Mouse (Mus musculus) CD8-positive naive resting alpha-beta T cell, adult 2 months (primary cell): ENCODE measurements at regions not wholly inside any gene's neighbourhood (a gene's known extent, or its start where the extent isn't known, plus 50 kb on each side); places are given as distances from the start of the nearest gene placed in this dataset.

Experiments
- DNase-seq, 2 experiments: peaks; one replicate each; pipeline ENCODE4 v3.0.0; 2022; ENCODE audit warnings: low read depth in 2 of 2, low spot score in 2 of 2

DNA sequence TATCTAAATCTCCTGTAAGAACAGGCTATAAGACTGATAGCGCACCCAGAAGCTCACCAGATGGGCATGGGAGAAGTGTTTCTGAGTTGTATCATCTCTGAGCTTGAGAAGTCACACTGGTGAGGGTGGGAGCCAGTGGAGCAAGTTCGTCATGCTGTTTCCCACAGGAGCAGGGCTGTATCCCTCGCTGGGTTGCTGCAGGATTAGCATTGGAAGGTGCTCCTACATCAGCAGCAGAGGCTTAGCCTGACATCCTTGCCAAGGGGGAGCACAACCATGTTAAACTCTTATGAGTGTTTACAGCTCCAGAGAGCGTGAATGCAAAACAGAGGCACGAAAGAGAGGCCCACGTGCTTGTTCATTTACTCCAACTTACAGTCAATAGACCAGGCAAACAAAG, 395.4 kb upstream of the Atp11b start:
- DNase-seq = no peak

DNA sequence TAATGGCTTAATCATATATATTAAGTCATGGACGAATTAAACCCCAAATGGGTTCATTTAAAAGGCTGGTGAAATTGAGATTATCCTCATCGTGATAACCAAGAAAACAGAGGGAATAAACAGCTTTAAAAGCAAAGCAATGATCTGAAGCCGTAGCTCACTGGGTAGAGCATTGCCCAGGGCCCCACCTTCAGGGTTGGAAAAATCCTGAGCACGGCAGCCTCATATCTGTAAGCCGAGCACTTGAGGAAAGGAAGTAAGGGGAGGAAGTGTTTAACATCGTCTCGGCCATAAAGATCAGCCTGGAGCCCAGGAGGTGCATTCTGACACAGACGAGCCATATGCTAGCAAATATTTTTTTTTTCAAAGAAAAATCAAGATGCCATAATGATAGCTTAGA, 394.6 kb upstream of the Atp11b start:
- DNase-seq = no peak

DNA sequence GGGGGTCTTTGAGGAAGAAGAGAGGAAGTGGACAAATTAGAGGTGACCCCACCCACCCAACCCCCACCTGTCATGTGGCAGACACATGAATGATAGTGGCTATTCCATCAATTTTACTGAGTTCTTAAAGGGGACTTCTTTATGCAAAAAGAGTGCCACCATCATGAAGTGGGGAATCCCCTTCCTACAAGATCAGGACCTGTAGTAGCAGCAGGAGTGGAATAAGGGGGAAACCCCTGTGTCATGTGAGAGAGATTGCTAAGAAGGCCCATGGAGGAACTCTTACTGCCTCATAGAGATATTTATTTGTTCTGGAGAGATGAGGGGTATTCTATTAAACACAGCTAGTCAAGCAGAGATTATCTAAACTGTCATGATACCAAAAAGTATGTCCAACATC, 393.4 kb upstream of the Atp11b start:
- DNase-seq = no peak

DNA sequence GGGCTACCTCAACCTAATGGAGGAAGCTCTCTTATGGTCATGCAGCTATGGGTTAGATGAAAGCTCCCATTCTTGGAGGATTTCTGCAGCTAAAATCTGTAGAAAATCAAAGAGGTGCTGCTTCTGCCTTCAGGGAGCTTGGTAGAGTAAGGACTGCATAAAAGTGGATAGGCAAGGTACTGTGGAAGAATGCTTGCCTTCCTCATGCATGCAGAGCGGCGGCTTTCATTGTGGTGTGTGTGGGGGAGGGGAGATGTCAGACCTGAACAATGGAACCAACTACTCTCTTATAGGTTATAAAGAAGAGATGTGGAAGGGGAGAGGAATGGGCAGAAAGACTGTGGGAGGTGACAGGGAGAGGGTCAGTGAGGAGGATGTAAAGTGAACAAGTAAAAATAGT, 392.8 kb upstream of the Atp11b start:
- no peak for DNase-seq

DNA sequence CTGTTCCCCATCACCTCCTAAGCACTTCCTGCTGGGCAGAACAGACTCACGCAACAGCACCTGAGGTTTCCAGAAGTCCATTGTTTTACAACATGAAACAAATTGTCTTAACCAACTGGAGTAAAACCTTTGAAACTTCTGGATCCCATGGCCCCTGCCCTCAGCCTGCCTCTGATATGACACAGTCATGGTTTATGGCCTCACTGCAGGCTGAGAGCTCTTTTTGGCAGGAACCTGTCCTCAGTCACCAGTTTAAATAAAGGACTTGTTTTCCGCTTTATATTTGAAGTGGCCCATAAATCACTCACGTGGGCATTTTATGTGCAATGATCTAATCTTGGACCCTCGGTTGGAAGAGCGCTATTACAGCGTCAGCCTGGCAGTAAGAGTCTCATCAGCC, 388.5 kb upstream of the Atp11b start:
- DNase-seq = no peak

DNA sequence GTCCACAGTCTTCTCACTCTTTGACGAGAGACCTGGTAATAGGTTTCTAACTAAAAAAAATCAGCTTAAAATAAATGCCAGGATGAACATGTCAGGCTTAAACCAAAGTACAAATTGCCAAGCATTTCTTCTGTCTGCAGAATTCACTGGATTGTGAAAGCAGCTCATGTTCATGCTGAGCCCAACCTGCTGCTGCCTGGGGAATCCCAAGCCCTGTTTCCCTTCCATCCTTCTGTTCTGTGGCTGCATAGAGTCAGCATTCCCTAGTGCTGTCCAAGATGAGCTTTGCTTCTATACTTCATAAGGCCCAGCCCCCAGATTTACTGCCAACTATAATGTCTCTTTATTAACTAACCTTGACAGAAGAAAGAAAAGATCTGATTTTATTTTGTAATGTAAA, 381.6 kb upstream of the Atp11b start:
- no peak for DNase-seq

DNA sequence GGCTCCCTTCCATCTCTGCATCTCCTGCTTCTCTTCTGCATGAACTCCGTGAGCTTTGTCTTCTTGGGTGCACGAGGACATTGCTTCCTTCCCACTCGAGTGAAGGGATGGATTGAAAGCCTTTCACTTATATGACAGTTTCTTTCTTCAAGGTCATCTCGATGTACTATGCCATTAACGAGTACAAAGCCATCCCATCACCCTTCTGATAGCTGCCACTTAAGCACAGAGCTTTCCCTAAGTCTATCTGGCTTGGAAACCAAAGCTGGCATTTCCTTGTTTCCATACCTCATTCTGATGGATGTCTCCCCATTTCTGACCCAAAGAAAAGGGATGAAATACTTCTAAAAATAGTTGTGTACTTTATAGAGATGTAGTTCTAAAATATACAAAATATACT, 366.5 kb upstream of the Atp11b start:
- no peak for DNase-seq

DNA sequence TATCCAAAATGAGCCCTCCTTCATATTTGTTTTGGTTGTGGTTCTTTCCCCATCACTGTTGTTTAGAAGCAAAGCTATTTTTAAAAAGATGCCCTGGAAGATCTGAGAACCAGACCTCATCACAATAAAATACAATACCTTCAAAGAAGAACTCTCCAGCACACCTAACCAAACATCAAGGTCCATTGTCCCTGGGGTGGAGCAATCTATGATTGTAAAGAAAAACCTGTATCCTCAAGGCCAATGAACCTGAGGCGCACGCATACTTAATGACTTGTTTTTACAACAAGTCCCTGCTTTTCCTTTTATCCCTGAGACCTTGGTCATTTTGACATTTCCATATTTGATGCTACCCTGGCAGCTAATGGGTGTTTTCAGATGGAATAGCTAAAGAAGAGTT, 361.2 kb upstream of the Atp11b start:
- DNase-seq = no peak

DNA sequence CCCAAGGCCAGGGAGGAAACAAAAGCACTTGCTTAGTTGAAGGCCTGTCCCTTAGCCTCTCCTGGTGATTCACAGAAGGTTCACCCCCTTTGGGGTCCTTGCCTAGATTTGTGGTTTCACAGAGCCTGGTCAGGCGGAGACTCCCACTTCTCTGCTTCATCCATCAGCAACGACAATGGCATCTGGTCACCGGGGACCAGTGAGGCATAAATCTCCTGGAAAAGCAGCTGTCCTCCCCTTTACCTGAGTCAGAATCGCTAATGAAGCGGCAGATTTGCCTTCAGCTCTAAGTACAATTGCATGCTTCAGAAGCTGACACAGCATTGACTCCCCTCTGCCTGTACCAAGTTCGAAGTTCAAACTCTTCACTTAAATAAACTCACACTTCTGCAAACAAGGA, 353.7 kb upstream of the Atp11b start:
- DNase-seq = no peak

DNA sequence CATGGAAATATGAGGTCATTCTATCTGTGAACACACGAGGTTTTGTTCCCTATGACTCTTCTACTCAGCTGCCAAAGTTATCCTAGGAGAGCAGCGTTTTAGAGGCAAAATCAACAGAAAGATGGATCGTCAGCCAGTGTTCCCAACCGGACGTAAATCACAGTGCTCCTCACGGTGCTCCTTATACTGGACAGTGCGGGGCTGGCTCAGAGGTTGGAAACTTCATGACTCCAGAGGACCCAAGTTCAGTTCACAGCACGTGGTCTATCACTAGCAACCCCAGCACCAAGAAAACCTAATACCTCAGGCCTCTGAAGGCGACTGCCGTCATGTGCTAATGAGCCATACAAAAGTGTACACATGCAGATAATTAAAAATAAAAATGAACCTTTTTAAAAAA, 351.2 kb upstream of the Atp11b start:
- no peak for DNase-seq

DNA sequence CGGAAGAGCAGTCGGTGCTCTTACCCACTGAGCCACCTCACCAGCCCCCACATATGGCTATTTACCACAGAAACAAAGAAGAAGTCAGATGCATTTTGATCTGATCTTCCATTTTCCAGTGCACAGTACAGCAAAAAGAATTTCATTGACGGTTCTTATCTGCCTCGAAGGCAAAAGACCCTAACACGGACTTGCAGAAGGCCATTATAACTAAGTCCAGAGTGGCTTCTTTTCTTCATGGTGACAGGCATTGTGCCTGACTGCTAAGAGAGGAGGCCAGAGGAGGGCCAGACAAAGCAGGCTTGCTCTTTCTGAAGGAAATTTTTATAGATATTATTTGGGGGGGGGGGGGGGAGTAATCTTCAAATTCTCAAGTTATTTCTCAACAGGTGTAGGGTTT, 350.0 kb upstream of the Atp11b start:
- no peak for DNase-seq

DNA sequence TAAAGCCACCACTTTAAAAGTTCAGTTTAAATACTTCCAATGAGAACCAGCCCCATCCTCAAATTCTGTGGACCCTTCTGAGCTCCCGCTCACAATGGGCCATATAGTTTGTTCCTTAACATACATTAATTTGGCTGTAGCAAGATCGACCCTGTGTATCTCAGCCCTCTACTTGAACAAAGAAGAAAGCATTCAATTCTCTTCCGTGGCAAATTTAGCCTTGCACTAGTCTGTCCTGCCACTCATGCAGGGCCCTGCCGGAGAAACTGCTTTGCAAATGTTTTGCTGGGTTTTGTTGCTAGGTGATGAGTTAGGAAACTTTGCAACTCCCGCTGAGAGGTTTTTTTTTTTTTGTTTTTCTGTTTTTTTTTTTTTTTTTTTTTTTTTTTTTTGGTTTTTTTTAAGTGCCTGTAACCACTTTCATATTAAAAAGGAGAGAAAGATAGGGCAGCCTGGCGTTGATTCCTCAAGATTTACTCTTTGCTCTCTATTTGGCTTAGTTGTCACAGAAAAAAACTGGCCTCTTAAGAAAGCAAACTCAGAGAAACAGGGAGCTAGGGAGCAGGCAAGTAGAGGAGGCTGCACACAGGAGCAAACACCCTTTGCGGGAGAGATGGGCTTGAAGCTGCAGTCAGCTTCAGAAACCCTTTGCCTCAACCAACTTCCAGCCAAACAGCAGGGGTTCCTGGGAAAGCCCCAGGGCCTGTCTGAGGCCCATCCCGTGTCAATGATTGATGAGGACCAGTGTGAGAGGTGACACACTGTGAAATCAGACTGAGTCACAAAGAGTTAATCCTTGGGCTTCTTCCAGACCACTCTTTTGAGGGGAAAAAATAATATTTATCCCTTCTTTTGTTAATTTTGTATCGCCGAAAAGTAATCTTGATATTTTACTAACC, 349.2 kb upstream of the Atp11b start:
- DNase-seq = no peak

DNA sequence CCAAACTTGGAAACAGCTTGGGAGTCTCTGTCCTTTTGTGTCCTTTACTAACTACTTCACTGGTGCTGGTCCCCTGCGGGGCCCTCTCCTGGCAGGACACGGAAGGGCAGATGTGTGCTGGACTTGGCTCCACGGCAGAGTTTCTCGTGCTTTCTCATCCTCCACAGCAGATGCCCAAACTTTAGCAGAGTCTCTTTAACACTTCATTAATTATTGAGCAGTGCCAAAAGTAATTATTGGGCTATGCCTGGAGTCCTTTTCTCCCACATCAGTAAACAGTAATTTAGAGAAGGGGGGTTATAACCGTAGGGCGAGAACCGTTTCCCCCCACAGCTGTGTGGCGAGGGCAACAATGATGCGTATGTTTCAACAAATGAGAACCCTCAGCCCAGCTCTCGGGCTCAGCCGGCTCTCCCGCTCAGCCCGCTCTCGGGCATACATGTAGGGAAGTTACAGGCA, 348.3 kb upstream of the Atp11b start:
- DNase-seq = no peak

DNA sequence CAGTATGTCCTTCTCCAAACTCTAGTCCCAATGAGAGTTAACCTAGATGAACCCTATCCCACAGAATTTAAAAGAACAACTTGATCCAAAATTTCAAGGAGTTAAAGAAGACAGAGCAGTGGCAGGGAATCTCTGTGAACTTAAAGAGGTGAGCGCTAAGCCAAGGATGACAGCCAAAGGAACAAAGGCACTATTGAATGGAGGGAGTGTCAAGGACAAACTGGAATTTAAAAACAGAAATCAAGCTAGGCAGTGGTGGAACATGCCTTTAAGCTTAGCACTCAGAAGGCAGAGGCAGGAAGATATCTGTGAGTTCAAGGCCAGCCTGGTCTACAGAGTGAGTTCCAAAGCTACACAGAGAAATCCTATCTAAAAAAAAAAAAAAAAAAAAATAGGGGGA, 316.2 kb upstream of the Atp11b start:
- no peak for DNase-seq

DNA sequence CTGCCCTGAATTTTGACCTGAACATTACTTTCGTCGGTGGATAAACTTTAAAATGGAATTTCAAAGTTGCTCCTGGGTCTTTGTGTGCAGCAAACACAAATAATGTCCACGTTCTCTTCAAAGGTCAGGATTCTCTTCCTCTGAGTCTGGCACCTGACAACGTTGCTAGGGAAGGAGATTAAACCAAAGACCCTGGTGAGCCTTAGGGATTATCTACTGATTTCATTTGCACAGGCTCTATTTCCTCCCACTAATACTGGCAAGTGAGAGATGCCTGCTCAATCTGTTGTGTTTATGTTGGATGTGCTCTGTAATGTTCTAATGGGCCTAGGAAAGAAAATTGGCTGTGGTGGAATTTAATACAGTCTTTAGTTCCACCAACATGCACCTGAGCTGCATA, 291.0 kb upstream of the Atp11b start:
- DNase-seq = no peak

DNA sequence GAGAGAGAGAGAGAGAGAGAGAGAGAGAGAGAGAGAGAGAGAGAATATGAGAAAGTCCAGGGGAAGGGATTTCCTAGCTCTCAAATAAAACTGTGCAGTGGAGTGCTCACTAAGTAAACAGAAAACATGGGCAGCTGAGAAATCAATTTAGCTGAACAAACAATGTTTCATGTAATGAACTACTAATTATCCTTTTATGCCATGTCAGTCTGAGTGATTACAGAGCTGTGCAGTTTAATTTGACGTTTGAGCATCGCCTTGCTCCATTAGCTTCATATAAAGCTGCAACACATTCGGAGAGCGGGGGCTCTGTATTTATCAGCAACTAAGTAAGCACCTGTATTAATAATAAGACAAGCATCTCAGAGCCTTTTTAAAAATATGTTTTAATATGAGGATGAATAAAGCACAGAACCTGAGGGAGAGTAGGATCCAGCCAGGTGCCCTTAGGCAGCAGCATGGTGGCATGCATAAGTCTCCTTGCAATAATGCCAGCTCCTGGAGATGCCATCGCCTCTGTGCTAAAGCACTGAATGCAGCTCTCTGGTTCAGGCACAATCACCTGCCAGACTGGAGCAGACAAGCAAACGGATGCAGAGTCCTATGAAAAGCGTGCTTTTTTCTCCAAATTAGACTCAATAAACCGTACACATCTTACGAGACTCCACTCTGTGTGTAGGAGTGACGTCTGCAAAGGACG, 289.5 kb upstream of the Atp11b start:
- no peak for DNase-seq

DNA sequence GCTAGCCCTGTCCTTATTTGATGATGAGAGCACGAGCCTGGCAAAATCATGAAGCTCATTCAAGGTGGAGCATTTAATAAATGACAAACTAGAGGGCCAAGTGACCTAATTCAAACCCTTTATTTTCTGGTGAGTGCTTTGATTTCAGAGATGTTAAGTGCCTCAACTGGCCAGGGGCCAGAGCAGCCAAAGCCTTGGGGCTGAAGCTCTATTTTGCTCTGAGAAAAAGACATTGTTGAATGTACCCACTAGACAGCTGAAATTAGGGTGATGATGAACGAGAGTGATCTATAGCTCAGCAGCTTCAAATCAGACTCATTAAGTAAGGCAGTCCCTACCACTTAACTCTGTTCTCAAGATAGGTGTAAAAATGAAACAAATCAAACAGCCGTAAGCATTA, 287.9 kb upstream of the Atp11b start:
- no peak for DNase-seq

DNA sequence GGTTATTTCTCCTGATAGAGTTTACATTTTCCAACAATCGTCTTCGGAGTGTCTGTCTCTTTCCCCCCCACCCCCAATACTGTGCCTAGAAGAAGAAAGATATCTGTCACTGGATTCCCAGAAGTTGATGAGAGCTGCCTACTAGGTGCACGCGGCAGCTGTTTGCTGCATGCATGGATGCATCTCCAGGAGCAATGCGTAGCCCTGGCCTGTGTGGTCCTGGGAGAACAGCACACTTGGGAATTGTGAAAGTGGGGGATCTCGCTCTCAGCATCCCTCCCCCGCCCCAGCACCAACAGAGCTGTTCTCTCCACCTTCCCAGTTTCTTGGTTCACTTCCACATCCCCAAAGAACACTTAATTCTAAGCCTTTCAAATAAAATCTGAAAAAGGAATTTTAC, 280.6 kb upstream of the Atp11b start:
- DNase-seq = no peak

DNA sequence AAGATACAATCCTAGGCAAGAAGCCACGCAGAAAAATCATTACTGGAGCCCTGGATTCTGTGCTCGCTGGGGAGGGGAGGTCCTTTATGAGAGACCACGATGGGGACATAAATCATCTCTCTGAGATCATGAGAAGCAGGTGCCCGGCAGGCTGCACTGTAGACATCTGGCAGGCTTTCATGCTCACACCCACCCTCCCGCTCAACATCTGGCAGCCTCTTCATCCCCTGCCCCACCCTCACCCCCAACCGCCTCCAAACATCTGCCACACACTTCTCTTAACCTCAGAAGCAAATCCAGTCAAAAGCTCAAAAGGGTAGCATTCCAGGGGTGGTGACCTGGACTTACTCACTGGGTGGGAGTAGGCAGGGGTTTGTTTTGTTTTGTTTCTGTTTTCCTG, 279.5 kb upstream of the Atp11b start:
- DNase-seq = no peak

DNA sequence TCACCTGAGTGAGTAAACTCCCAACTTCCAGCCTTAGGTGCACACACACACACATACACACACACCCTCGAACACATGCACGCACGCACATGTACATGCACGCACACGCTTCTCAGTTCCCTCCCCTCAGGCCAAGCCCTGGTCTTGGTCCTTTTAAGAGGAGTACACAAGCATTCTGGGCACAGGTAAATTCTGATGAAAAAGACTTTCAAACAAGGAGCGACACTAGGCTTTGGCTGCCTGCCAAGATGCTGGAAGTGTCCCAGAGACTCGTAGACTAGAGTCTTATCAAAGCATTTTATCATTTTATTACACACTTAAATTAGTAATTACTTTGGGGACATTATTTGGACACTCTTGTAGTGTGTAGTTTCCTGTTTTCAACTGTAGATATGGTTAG, 278.6 kb upstream of the Atp11b start:
- DNase-seq = no peak

DNA sequence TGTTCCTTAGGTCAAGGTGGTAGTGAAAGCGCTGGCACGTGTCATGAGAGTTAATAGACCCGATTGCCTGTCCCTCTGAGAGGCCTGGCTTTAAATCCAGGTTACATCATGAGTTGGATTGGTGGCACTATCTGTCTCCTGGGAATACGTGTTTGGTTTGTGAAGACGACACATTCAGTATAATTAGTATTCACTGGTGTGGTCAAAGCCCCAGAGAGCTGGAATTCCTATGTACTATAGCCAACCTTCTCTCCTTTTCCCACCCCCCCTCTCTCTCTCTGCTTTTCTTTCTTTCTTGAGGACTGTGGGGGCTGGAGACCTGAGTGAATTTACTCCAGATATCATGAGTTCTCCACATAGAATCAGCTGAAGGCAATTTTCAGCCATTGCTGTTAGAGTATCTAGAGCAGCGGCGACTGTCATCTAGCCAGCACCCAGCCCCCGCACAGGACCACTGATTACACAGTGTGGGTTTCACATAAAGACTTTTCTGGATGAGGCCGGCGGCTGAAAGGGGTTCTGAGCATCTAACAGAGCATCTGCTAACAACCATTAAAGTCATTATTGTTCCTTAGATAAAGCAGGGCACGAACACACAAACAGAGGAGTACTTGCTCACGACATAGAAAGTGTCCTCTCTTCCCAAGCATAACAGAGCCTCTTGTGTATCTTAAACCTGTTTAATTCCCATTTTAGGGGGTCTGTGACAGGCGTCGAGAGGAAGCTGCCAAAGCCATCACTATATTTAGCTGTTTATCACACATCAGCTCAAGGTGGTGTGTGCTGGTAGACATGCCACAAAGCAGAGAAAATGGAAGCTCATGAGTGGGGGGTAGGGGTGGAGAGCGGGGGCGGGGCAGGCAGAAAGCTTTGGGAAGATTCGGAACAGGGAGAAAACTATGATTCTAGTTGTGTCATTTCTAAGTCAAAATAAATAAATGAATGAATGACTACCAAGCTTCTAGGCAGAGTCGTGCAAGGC, 272.9 kb upstream of the Atp11b start:
- no peak for DNase-seq

DNA sequence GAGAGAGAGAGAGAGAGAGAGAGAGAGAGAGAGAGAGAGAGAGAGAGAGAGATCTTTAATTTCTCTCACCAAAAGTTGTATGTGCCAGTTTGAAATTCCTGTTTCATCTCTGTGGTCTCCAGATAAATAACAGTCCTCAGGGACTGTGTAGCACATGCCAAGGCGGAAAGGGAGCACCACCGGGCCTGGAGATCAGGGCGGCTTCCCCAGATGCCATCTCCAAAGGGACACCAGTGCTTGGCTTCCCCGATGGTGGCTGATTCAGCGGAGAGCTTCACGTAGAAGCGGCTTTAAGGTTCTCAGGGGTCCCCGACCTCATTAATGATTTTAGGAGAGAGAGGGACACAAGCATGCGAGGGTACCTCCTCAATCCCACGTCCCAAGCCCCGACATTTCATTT, 272.1 kb upstream of the Atp11b start:
- DNase-seq = no peak
